Comparison of ENCODE assay signal across 24 mouse cellular contexts in genomic region chr15:81219054-81219453, GRCm38 (mm10). TPM values are rescaled to one million over a fixed set of nuclear protein-coding genes. Genes with fewer than 3 reads are reported as not detected.
DNase-seq lines count a peak whose midpoint lies in the region; ATAC-seq and TF ChIP-seq lines count a peak whose summit lies in the region.
"Had no signal": no experiment of that assay in that cellular context is flagged by ENCODE, and none has a peak within 500 bp of the region (broad histone marks: within the 10 kb centered on the region; RNA-seq: fewer than 3 reads in every experiment).

No protein-coding gene starts in this region.

- peak; percentile 29 for DNase-seq in gastrocnemius, postnatal 25 days
- DNase-seq in gastrocnemius, postnatal 10 days = no peak
- DNase-seq in CH12.LX (ENCODE audit: extremely low read depth) = no peak
- DNase-seq in skeletal muscle tissue, adult 2 months (ENCODE audit: low read depth, low spot score) = peak; percentile 67
- DNase-seq in Muller cell, postnatal 12 days (ENCODE audit: inconsistent ontology term) = no peak
- DNase-seq in spleen, adult 12 weeks (ENCODE audit: low spot score) = no peak
- DNase-seq: adrenal gland, adult 2 months; adrenal gland, postnatal 25 days; cerebellum, adult 18-20 months; cerebellum, adult 9-11 months; cerebellum, postnatal 36 days; embryo, embryonic 11 days; heart, postnatal 10 days; kidney, adult 11 months had no signal

- in situ Hi-C loops in CH12.LX (cut with MboI; ENCODE audit: low pct_ligation_motif_present, low pct_unique_long_range_greater_than_20kb, low sequenced_read_pairs) = no loop called here

- TF ChIP-seq POLR2A in CH12.LX (IDR thresholded peaks at IDR 0.05; ENCODE audit: low read depth, low read length) = no peak

- peak; percentile 45; the same call in 1 of the 2 replicates for ATAC-seq in common myeloid progenitor, adult 5-6 weeks (replicated peaks; ENCODE audit: low read depth, poor library complexity, severe bottlenecking)
- ATAC-seq: forebrain, embryonic 15.5 days; hindbrain, postnatal 0 days had no signal

- no peak overlapping the region for H3K4me2 ChIP-seq in CH12.LX (ENCODE audit: insufficient read depth, low read depth, poor library complexity, severe bottlenecking)
- H3K4me2 ChIP-seq: embryonic facial prominence, embryonic 15.5 days; forebrain, embryonic 15.5 days; hindbrain, embryonic 13.5 days had no signal

- no peak overlapping the region for H3K9ac ChIP-seq in CH12.LX (ENCODE audit: insufficient read depth, low read depth)
- H3K9ac ChIP-seq: embryonic facial prominence, embryonic 15.5 days; forebrain, embryonic 15.5 days; hindbrain, embryonic 13.5 days had no signal

- no peaks in the 10 kb centered on the region for H3K79me2 ChIP-seq in CH12.LX (replicated peaks; ENCODE audit: control insufficient read depth, extremely low read depth, insufficient read depth, poor library complexity, severe bottlenecking)

- no peak for TF ChIP-seq EP300 in CH12.LX (IDR thresholded peaks at IDR 0.05; ENCODE audit: low read length)

- TF ChIP-seq CTCF in CH12.LX (conservative IDR thresholded peaks at IDR 0.05 in 1 of 2, IDR thresholded peaks at IDR 0.05 in 1 of 2; ENCODE audit: low read depth in 2 of 2, low read length in 2 of 2) = no peak

- no peak overlapping the region for H3K4me3 ChIP-seq in CH12.LX (replicated peaks in 1 of 3; ENCODE audit: low read depth in 2 of 3, low read length in 2 of 3, poor library complexity in 1 of 3)
- H3K4me3 ChIP-seq: embryonic facial prominence, embryonic 15.5 days; erythroblast, embryonic 14.5 days; forebrain, embryonic 15.5 days; heart, embryonic 10.5 days; hindbrain, embryonic 13.5 days had no signal

- H3K9me3 ChIP-seq in CH12.LX (replicated peaks; ENCODE audit: low read length) = peaks cover 5% of the 10 kb centered on the region
- H3K9me3 ChIP-seq: embryonic facial prominence, embryonic 15.5 days; forebrain, embryonic 15.5 days; G1E; heart, embryonic 10.5 days; hindbrain, embryonic 13.5 days had no signal

- no peak overlapping the region for H3K27ac ChIP-seq in CH12.LX (ENCODE audit: insufficient read depth, low read depth)
- H3K27ac ChIP-seq: embryonic facial prominence, embryonic 15.5 days; forebrain, embryonic 15.5 days; heart, embryonic 10.5 days; hindbrain, embryonic 13.5 days; hindbrain, postnatal 0 days had no signal

- peaks cover 2 to 3% of the 10 kb centered on the region in 2 experiments; a peak in 1 of 4 replicates for H3K4me1 ChIP-seq in CH12.LX (ENCODE audit: control insufficient read depth in 1 of 2, insufficient read depth in 2 of 2)
- H3K4me1 ChIP-seq: embryonic facial prominence, embryonic 15.5 days; forebrain, embryonic 15.5 days; heart, embryonic 10.5 days; hindbrain, embryonic 13.5 days had no signal

- no peaks in the 10 kb centered on the region for H3K27me3 ChIP-seq in CH12.LX (replicated peaks)
- H3K27me3 ChIP-seq: embryonic facial prominence, embryonic 15.5 days; forebrain, embryonic 15.5 days; hindbrain, embryonic 13.5 days had no signal

- no peak for TF ChIP-seq RAD21 in CH12.LX (IDR thresholded peaks at IDR 0.05; ENCODE audit: low read depth, low read length)

- dilution Hi-C loops in CH12.LX (cut with MboI; ENCODE audit: extremely low pct_ligation_motif_present, extremely low pct_unique_long_range_greater_than_20kb, low sequenced_read_pairs) = no loop called here

- H3K36me3 ChIP-seq in CH12.LX (replicated peaks in 1 of 2; ENCODE audit: control insufficient read depth in 1 of 2, insufficient read depth in 1 of 2, low read length in 1 of 2) = no peaks in the 10 kb centered on the region
- H3K36me3 ChIP-seq: embryonic facial prominence, embryonic 15.5 days; forebrain, embryonic 15.5 days; G1E; heart, embryonic 10.5 days; hindbrain, embryonic 13.5 days had no signal

TF ChIP-seq in CH12.LX, 34 proteins besides CTCF, POLR2A, EP300 and RAD21:
- TF ChIP-seq BHLHE40 (IDR thresholded peaks at IDR 0.05; ENCODE audit: low read depth, low read length) (peak; percentile 25; the same call in 1 of the 2 replicates), ZC3H11A (IDR thresholded peaks at IDR 0.05; ENCODE audit: low read depth, low read length) (no peak)

RNA-seq across cellular contexts. Expression of gene Mchr1, which starts 16.2 kb away (rescaled TPM):
- 1 to 10 TPM; 2.4 to 3.6 TPM for total RNA-seq in gastrocnemius, postnatal 25 days (2021)
- total RNA-seq in gastrocnemius, postnatal 10 days (2021) = 1 to 10 TPM; 1.9 TPM
- not detected in 2 replicates for total RNA-seq in CH12.LX (2012; rRNA removed)
- not detected in 2 replicates for total RNA-seq in CH12.LX (2014; rRNA removed)
- not detected in 2 replicates for polyA plus RNA-seq in CH12.LX (2012; ENCODE audit: insufficient read length, low read depth)
- total RNA-seq in common myeloid progenitor, adult 5-6 weeks (2017) = not detected in 2 replicates
- total RNA-seq: heart, postnatal 10 days; hematopoietic stem cell, adult 5-6 weeks had no signal
- polyA plus RNA-seq: erythroblast, embryonic 14.5 days; G1E; heart, embryonic 14.5 days had no signal

RNA-seq across cellular contexts. Expression of gene Mrtfa, which starts 28.5 kb away (rescaled TPM):
- total RNA-seq in gastrocnemius, postnatal 25 days (2021) = 10 to 100 TPM; 18.9 to 20.5 TPM
- 10 to 100 TPM; 39.2 to 50.1 TPM for total RNA-seq in gastrocnemius, postnatal 10 days (2021)
- total RNA-seq in CH12.LX (2012; rRNA removed) = 7.3 and 8.2 TPM in 2 replicates
- 4.1 and 4.6 TPM in 2 replicates for total RNA-seq in CH12.LX (2014; rRNA removed)
- 20.1 and 23.2 TPM in 2 replicates for polyA plus RNA-seq in CH12.LX (2012; ENCODE audit: insufficient read length, low read depth)
- 10.5 and 13.8 TPM in 2 replicates for total RNA-seq in common myeloid progenitor, adult 5-6 weeks (2017)

Comparison
In these comparisons a context has a peak if more than half of its experiments do, and no peak if none do; other contexts are left out.
1. DNase-seq: peak in gastrocnemius, postnatal 25 days (single experiment) and skeletal muscle tissue, adult 2 months (single experiment); none in gastrocnemius, postnatal 10 days (single experiment), CH12.LX (single experiment), Muller cell, postnatal 12 days (single experiment) and spleen, adult 12 weeks (single experiment).